Mouse (Mus musculus): Measurements from ENCODE around the gene Usp21. TPM values are rescaled to one million over a fixed set of nuclear protein-coding genes. Genes with fewer than 3 reads are reported as not detected.

Gene Usp21
- total RNA-seq, 2 experiments from 2014 or later, result 9.4 to 9.6 TPM

Other genes with a start within 250 kb of the Usp21 start
- 100 and 146 TPM in 2 replicates for gene Fcgr3, start 223.1 kb downstream of the Usp21 start, total RNA-seq (2015; ENCODE audit: low replicate concordance)
- gene Fcgr3, start 223.1 kb downstream of the Usp21 start, total RNA-seq (2017; ENCODE audit: low replicate concordance), result 78.3 and 110 TPM in 2 replicates
- not detected in 2 replicates for gene Cfap126, start 174.1 kb downstream of the Usp21 start, total RNA-seq (2015; ENCODE audit: low replicate concordance)
- gene Cfap126, start 174.1 kb downstream of the Usp21 start, total RNA-seq (2017; ENCODE audit: low replicate concordance), result not detected in 2 replicates
- 15.6 and 40.3 TPM in 2 replicates for gene Sdhc, start 137.4 kb downstream of the Usp21 start, total RNA-seq (2015; ENCODE audit: low replicate concordance)
- 9.2 and 20.0 TPM in 2 replicates for gene Sdhc, start 137.4 kb downstream of the Usp21 start, total RNA-seq (2017; ENCODE audit: low replicate concordance)
- not detected in 2 replicates for gene Mpz, start 137.3 kb downstream of the Usp21 start, total RNA-seq (2015; ENCODE audit: low replicate concordance)
- gene Mpz, start 137.3 kb downstream of the Usp21 start, total RNA-seq (2017; ENCODE audit: low replicate concordance), result not detected in 2 replicates
- gene Pcp4l1, start 91.7 kb downstream of the Usp21 start, total RNA-seq (2015; ENCODE audit: low replicate concordance), result not detected in 2 replicates
- 0.84 and 3.2 TPM in 2 replicates for gene Pcp4l1, start 91.7 kb downstream of the Usp21 start, total RNA-seq (2017; ENCODE audit: low replicate concordance)
- not detected in 2 replicates for gene Nr1i3, start 74.0 kb downstream of the Usp21 start, total RNA-seq (2015; ENCODE audit: low replicate concordance)
- gene Nr1i3, start 74.0 kb downstream of the Usp21 start, total RNA-seq (2017; ENCODE audit: low replicate concordance), result not detected in 2 replicates
- gene Tomm40l, start 65.5 kb downstream of the Usp21 start, total RNA-seq (2015; ENCODE audit: low replicate concordance), result 4.0 and 4.2 TPM in 2 replicates
- gene Tomm40l, start 65.5 kb downstream of the Usp21 start, total RNA-seq (2017; ENCODE audit: low replicate concordance), result 2.2 and 2.6 TPM in 2 replicates
- not detected in 2 replicates for gene Apoa2, start 62.9 kb downstream of the Usp21 start, total RNA-seq (2015; ENCODE audit: low replicate concordance)
- not detected in 2 replicates for gene Apoa2, start 62.9 kb downstream of the Usp21 start, total RNA-seq (2017; ENCODE audit: low replicate concordance)
- 269 and 282 TPM in 2 replicates for gene Fcer1g, start 53.6 kb downstream of the Usp21 start, total RNA-seq (2015; ENCODE audit: low replicate concordance)
- gene Fcer1g, start 53.6 kb downstream of the Usp21 start, total RNA-seq (2017; ENCODE audit: low replicate concordance), result 89.5 and 162 TPM in 2 replicates
- gene Adamts4, start 37.6 kb downstream of the Usp21 start, total RNA-seq (2015; ENCODE audit: low replicate concordance), result 0.19 TPM in 1 of 2 replicates, not detected in the other
- not detected in 2 replicates for gene Adamts4, start 37.6 kb downstream of the Usp21 start, total RNA-seq (2017; ENCODE audit: low replicate concordance)
- gene Ndufs2, start 36.6 kb downstream of the Usp21 start, total RNA-seq (2015; ENCODE audit: low replicate concordance), result 62.9 and 78.4 TPM in 2 replicates
- gene Ndufs2, start 36.6 kb downstream of the Usp21 start, total RNA-seq (2017; ENCODE audit: low replicate concordance), result 48.0 and 62.1 TPM in 2 replicates
- gene B4galt3, start 17.7 kb downstream of the Usp21 start, total RNA-seq (2015; ENCODE audit: low replicate concordance), result 8.1 and 11.3 TPM in 2 replicates
- 7.7 and 29.1 TPM in 2 replicates for gene B4galt3, start 17.7 kb downstream of the Usp21 start, total RNA-seq (2017; ENCODE audit: low replicate concordance)
- gene Ppox, start 6.8 kb downstream of the Usp21 start, total RNA-seq (2015; ENCODE audit: low replicate concordance), result 416 and 462 TPM in 2 replicates
- 506 and 765 TPM in 2 replicates for gene Ppox, start 6.8 kb downstream of the Usp21 start, total RNA-seq (2017; ENCODE audit: low replicate concordance)
- gene Ufc1, start 7.0 kb upstream of the Usp21 start, total RNA-seq (2015; ENCODE audit: low replicate concordance), result 23.4 and 28.6 TPM in 2 replicates
- gene Ufc1, start 7.0 kb upstream of the Usp21 start, total RNA-seq (2017; ENCODE audit: low replicate concordance), result 13.9 and 19.3 TPM in 2 replicates
- gene Dedd, start 41.2 kb upstream of the Usp21 start, total RNA-seq (2015; ENCODE audit: low replicate concordance), result 3.8 and 4.8 TPM in 2 replicates
- gene Dedd, start 41.2 kb upstream of the Usp21 start, total RNA-seq (2017; ENCODE audit: low replicate concordance), result 4.3 and 6.7 TPM in 2 replicates
- 6.7 and 7.3 TPM in 2 replicates for gene Nit1, start 57.7 kb upstream of the Usp21 start, total RNA-seq (2015; ENCODE audit: low replicate concordance)
- 11.0 and 13.8 TPM in 2 replicates for gene Nit1, start 57.7 kb upstream of the Usp21 start, total RNA-seq (2017; ENCODE audit: low replicate concordance)
- 5.4 and 7.1 TPM in 2 replicates for gene Pfdn2, start 57.7 kb upstream of the Usp21 start, total RNA-seq (2015; ENCODE audit: low replicate concordance)
- gene Pfdn2, start 57.7 kb upstream of the Usp21 start, total RNA-seq (2017; ENCODE audit: low replicate concordance), result 1.5 and 15.1 TPM in 2 replicates
- not detected in 2 replicates for gene Klhdc9, start 72.8 kb upstream of the Usp21 start, total RNA-seq (2015; ENCODE audit: low replicate concordance)
- gene Klhdc9, start 72.8 kb upstream of the Usp21 start, total RNA-seq (2017; ENCODE audit: low replicate concordance), result not detected in 2 replicates
- gene Nectin4, start 82.1 kb upstream of the Usp21 start, total RNA-seq (2015; ENCODE audit: low replicate concordance), result not detected in 2 replicates
- 0.68 TPM in 1 of 2 replicates, not detected in the other for gene Nectin4, start 82.1 kb upstream of the Usp21 start, total RNA-seq (2017; ENCODE audit: low replicate concordance)
- 20.1 and 21.1 TPM in 2 replicates for gene Arhgap30, start 101.0 kb upstream of the Usp21 start, total RNA-seq (2015; ENCODE audit: low replicate concordance)
- 25.9 and 26.9 TPM in 2 replicates for gene Arhgap30, start 101.0 kb upstream of the Usp21 start, total RNA-seq (2017; ENCODE audit: low replicate concordance)
- 2.7 and 12.7 TPM in 2 replicates for gene Usf1, start 123.3 kb upstream of the Usp21 start, total RNA-seq (2015; ENCODE audit: low replicate concordance)
- gene Usf1, start 123.3 kb upstream of the Usp21 start, total RNA-seq (2017; ENCODE audit: low replicate concordance), result 9.1 and 23.1 TPM in 2 replicates
- gene Tstd1, start 130.9 kb upstream of the Usp21 start, total RNA-seq (2015; ENCODE audit: low replicate concordance), result not detected in 2 replicates
- gene Tstd1, start 130.9 kb upstream of the Usp21 start, total RNA-seq (2017; ENCODE audit: low replicate concordance), result not detected in 2 replicates
- not detected in 2 replicates for gene F11r, start 149.5 kb upstream of the Usp21 start, total RNA-seq (2015; ENCODE audit: low replicate concordance)
- gene F11r, start 149.5 kb upstream of the Usp21 start, total RNA-seq (2017; ENCODE audit: low replicate concordance), result 0.42 TPM in 1 of 2 replicates, not detected in the other
- 0.84 and 4.8 TPM in 2 replicates for gene Alyref2, start 215.5 kb upstream of the Usp21 start, total RNA-seq (2015; ENCODE audit: low replicate concordance)
- gene Alyref2, start 215.5 kb upstream of the Usp21 start, total RNA-seq (2017; ENCODE audit: low replicate concordance), result 0.60 and 1.4 TPM in 2 replicates
- not detected in 2 replicates for gene Itln1, start 247.3 kb upstream of the Usp21 start, total RNA-seq (2015; ENCODE audit: low replicate concordance)
- not detected in 2 replicates for gene Itln1, start 247.3 kb upstream of the Usp21 start, total RNA-seq (2017; ENCODE audit: low replicate concordance)

Measured in erythroblast, adult 5-6 weeks (primary cell).